Mouse (Mus musculus): ENCODE data around the gene Spag9.
A peak's percentile ranks its signal among the peaks of the same experiment; 100 is the strongest.

Gene Spag9

DNA sequence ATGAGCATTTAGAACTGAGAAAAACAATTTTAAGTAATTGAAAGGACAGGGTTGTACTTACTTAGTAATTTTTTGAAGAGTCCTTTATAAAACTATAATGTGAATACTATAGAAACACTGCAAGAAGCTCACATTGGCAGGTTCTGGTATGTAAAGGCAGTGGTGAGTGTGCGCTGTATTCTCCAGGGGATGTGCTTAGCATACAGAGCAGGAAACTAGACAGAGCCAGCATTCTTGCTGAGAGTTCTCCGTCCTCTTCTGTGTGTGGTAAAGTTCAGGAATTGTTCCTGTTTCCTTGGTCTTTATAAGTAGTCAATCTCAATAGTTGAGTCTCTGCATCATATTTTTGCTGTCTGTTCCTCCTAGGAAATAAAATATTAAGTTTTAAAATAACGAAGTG lies 59.0 kb downstream of the Spag9 start:
- DNase-seq = no peak

DNA sequence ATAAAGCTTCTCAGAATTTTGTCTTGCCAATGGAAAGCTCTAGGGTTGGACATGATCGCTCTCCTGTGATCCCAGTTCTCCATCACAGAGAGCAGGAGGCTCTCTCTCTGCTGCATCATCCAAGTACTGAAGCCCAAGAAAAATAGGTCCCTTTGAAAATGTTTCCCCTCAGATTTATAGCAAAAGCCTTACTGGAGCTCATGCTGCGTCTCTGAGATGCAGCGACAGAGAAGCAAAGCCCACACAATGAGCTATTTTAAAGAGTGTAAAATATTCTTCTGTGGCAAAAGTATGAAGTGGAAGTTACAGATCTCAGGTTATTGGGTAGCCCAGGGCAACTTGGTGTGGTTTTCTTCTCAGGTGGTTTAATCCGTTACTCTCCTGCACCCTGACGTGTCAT lies 68.0 kb downstream of the Spag9 start:
- DNase-seq = no peak

- no peak for DNase-seq
Measured at GRCm38 (mm10) chr11:94070455-94070854, 74.6 kb downstream of the Spag9 start.

- DNase-seq = peak; percentile 14 to 38
Measured at GRCm38 (mm10) chr11:94073283-94073682, 77.4 kb downstream of the Spag9 start.

DNA sequence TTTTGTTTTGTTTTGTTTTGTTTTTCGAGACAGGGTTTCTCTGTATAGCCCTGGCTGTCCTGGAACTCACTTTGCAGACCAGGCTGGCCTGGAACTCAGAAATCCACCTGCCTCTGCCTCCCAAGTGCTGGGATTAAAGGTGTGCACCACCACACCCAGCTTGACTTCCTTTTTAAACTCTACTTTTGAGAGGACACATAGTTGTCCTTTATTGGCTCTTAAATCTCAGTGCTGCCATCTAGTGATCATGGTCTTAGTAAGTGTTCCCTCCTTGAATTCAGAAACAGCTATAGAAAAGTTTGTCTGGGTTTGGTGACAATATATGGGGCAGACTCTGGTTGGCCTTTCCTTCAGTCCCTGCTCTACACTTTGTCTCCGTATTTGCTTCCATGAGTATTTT lies 91.1 kb downstream of the Spag9 start:
- peak in 1 of 2 experiments; percentile 41 for DNase-seq

GRCm38 (mm10) chr11:94090496-94090895 lies 94.6 kb downstream of the Spag9 start:
- DNase-seq = no peak

DNA sequence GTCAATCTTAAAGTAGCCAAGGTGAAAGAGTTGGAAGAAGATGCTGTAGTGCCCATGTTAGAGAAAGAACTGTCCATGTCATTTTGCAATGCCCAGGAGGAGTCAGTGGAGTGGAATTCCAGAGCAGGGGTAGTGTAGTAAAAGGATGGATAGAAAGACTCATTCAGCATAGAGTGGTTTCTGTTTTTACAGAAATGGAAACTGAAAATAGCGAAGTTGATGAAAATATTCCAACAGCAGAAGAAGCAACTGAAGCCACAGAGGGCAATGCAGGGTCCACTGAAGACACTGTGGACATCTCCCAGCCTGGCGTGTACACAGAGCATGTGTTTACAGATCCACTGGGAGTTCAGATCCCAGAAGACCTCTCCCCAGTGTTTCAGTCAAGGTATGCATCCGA lies 101.6 kb downstream of the Spag9 start:
- DNase-seq = no peak

DNA sequence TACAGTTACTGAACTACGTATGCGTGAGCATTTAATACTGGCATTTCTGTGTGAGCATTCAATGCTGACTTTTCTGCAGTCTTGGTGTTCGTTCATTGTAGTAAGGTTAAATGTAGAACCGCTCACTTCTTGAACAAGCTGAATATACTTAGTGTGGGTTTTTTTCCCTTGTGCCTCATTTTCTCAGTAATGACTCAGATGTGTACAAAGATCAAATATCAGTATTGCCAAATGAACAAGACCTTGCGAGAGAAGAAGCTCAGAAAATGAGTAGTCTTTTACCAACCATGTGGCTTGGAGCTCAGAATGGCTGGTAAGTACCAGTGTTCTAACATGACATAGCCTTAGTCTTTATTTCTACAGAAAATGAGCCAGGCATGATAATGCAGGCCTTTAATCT lies 102.9 kb downstream of the Spag9 start:
- DNase-seq = no peak

DNA sequence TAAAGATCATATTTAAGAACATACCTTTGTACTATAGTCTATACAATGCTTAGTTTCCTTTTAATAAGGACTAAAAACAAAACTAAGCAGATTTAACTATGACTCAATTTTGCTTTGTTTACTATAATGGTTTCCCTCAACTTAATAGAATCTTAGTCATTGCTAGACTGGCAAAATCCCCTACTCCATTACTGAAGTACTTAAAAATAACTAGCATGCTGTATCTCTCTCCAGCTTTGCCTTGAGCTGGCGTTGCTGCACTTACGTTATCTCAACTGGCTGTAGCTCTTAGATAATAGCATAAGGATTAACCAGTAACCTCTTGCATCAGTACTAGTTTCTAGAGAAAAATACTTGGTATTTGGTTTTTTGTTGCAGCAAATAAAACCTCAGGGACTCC lies 117.9 kb downstream of the Spag9 start:
- no peak for DNase-seq

DNA sequence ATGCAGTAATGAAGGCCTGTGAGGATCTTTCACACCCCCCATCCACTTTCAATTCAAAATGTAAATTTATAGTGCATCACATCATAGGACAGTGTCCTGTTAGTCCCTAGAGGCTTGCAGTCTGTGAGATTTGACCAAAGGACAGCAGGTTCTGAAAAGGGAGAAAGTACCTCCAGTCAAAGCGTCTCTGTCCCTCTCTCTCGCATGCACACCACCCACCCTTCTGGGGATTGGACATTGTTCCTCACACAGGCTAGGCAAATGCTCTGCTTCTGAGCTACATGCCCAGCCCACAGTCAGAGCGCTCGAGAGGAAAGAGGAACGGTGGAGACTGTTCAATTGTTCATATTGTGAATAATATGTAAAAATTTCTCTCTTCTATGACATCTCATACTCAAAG lies 119.5 kb downstream of the Spag9 start:
- no peak for DNase-seq

DNA sequence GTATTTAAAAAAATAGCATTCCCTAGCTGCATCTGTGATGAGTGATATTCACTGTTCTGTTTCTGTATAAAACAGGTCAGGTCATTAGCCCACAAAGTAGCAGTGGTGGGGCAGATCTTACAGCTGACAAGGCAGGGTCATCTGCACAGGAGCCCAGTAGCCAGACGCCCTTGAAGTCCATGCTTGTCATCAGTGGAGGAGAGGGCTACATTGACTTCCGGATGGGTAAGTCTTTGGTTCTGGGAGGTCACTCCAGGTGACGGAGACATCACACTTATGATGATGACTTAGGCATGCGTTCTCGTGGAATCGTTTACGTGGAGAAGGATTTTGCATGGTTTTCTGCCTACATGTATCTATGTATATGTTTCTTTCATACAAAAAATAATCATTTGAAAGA lies 120.8 kb downstream of the Spag9 start:
- no peak for DNase-seq

GRCm38 (mm10) chr11:94117836-94118235 lies 121.9 kb downstream of the Spag9 start:
- DNase-seq = no peak

- no peak for DNase-seq
Measured at GRCm38 (mm10) chr11:94118612-94119011, 122.7 kb downstream of the Spag9 start.

GRCm38 (mm10) chr11:94120690-94121089 lies 124.8 kb downstream of the Spag9 start:
- no peak for DNase-seq

DNA sequence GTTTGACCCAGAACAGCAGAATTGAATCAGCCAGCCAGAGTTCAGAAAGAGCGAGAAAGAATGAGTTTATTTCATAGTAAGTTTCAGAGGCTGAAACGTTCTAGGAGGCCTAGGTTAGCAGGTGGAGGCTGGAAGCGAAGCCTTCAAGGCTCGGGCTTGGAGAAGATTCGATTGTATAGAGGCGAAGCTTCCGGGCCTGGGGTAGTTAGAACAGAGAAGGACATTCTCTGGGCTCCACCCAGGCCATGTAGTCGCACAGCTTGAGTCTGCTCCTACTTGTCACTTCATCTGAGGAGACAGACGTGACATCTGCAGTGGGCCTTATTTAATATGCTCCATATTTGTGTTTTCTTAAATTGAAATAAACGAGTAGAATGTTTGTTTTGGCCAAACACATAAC lies 125.6 kb downstream of the Spag9 start:
- DNase-seq = no peak

DNA sequence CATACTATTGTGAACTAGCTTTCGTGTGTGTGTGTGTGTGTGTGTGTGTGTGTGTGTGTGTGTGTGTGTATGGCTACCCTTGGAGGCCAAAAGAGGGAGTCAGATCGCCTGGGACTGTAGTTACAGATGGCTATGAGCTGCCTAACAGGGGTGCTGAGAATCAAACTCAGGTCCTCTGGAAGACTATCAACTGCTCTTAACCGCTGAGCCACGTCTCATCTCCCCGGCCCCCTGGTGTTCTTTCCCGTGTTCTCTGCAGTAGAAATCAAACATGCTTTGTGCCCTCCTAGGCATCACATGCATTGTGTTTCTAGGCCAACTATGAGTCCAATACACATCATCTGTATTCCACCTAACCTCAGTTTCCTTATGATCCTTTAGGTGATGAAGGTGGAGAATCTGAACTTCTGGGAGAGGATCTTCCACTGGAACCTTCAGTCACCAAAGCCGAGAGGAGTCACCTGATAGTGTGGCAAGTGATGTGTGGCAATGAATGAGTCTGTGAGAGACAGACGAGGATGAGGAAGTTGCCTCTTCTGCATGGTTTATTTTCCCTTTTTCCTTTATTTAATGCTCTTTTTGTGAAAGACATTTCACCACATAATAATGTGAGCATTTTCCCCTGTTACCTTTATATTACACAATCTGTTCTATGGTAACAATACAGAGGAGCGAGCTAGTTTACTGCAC lies 126.6 kb downstream of the Spag9 start:
- no peak for DNase-seq

- no peak for DNase-seq
Measured at GRCm38 (mm10) chr11:94126701-94127100, 130.8 kb downstream of the Spag9 start.

DNA sequence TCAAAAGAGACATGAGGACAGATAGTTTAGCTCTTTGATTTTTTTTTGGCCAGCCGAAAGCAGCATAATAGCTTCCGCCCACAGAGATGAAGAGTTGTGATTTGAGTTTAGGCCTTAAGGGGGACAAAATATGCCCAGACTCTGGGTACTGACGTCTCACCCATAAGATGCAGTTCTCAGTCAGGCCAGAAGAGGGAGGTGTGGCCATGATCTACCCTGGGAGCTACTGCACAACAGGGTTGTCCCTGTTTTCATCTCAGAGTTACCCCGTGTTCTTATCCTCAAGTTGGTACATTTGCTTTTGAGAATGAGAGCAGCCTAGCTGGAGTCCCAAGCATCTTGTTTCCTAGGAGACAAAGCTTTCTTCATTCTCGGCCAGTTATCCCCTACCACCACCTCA lies 132.1 kb downstream of the Spag9 start:
- peak; percentile 84 to 88 for DNase-seq

DNA sequence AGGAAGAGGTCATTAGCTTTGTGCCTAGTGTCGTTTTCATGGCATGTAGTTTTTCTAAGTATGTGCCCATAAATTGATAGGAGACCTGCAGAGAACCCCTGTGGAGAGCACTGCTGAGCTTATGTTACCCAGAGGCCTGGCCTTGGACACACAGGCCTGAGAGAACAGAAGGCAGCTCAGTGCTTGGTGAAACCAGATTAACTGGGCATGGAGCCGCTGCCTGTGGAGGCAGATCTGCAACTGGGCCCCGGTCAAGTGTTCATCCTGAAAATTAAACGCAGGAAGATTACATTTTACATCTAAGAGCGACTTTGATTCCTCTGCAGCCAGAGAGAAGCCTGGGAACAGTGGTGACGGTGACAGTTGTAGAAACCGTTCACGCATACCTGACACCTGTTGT lies 132.6 kb downstream of the Spag9 start:
- no peak for DNase-seq

DNA sequence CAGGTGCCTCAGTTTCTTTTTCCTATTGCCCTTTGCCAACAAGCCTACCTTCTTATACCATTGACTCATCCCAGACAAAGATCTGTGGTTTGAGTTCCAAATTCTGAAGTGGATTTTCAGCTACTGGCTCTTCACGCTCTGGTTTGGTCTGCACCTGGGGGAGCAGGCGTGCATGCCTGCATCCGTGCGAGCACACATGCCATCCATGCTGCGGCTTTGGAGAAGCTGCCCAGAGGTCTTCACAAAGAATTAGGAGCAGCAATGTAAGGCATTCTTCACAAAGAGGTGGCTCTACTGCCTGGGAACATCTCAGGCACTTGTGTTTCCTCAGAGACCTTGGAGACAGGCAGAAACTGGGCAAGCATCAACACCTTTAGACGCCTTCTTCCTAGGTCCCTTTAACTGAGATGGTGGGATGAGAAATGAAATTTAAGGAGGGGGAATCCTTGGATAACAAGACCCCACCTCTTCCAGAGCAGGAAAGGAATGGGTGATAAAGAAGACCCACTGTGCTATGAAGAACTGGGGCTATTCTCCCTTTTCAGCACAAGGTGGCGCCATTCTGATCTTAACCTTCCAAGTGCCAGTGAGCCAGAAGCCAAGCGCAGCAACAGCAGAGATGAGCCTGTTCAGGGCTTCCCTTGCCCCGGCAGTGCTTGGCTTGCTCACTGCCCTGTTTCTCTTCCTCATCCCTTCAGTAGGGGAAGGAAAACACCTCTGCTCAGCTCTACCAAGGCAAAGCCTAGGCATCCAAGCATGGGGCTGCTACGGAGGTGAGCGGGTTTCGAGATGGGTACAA lies 133.6 kb downstream of the Spag9 start:
- DNase-seq = peak; percentile 71 to 83

GRCm38 (mm10) chr11:94130118-94131095 lies 134.5 kb downstream of the Spag9 start:
- peak in 1 of 2 experiments; percentile 73 for DNase-seq

DNA sequence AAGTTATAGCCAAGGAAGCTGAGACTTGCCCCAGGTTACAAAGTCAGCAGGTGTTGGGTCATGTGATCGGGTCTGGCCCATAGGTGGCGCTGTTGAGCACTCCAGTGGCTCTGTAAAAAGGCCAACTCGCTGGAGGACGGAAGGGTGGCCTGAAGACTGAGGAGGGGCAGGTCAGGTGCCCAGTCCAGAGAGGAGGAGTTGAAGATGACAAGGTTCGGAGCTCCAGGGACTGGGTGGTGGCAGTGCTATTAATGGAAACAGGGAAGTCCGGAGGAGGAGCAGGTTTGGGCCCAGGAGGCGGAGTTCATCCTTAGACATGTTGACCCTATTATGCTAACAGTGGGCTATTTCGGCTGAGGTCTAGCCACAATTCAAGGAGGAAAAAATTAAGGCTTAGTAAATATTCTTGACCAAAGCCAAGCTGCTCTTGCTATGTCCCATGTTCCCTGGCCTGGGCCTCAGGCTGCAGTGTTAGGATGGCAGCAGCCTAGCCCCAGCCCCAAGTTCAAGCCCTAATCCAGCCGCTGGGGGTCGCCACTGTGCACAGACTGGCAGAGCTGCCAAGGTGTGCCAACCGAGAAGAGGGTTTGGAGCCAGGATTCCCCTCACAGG lies 137.6 kb downstream of the Spag9 start:
- DNase-seq = peak; percentile 97

All from kidney, postnatal 25 days (tissue).